Mouse (Mus musculus): Measurements from ENCODE around the gene Six2. TPM values are rescaled to one million over a fixed set of nuclear protein-coding genes. Genes with fewer than 3 reads are reported as not detected.

The Six2 gene
- polyA plus RNA-seq, 1 experiment, result not detected

GRCm38 (mm10) chr17:85704369-85705260, 16.5 kb upstream of the Six2 start:
- no peak for TF ChIP-seq CEBPB (IDR thresholded peaks at IDR 0.05; ENCODE audit: low read depth)
- TF ChIP-seq MAX (IDR thresholded peaks at IDR 0.05), result no peak
- TF ChIP-seq FOSL1 (IDR thresholded peaks at IDR 0.05; ENCODE audit: insufficient read depth, low read length, poor library complexity, severe bottlenecking), result no peak
- TF ChIP-seq MYOG (IDR thresholded peaks at IDR 0.05; ENCODE audit: control insufficient read depth, extremely low read depth, insufficient read length), result no peak
- no peak for TF ChIP-seq MYOD1 (IDR thresholded peaks at IDR 0.05; ENCODE audit: control insufficient read depth, insufficient read length, low read depth)
- Histone ChIP-seq H3K27me3 (ENCODE audit: control insufficient read depth, insufficient read depth, insufficient read length) (no peaks in the 10 kb centered on the region), H3ac (ENCODE audit: control insufficient read depth, insufficient read length, low read depth) (no peak overlapping the region), H3K36me3 (ENCODE audit: control insufficient read depth, insufficient read depth) (no peaks in the 10 kb centered on the region), H3K4me3 (ENCODE audit: insufficient read depth, poor library complexity, severe bottlenecking) (no peak overlapping the region), H3K79me2 (ENCODE audit: control insufficient read depth, insufficient read depth) (no peaks in the 10 kb centered on the region), H3K79me3 (ENCODE audit: low read depth) (no peaks in the 10 kb centered on the region)

GRCm38 (mm10) chr17:85700028-85700427, 12.0 kb upstream of the Six2 start:
- Histone ChIP-seq H3K36me3 (ENCODE audit: control insufficient read depth, insufficient read depth) (no peaks in the 10 kb centered on the region), H3K4me3 (ENCODE audit: insufficient read depth, poor library complexity, severe bottlenecking) (no peak overlapping the region), H3ac (ENCODE audit: control insufficient read depth, insufficient read length, low read depth) (no peak overlapping the region), H3K79me2 (ENCODE audit: control insufficient read depth, insufficient read depth) (no peaks in the 10 kb centered on the region), H3K79me3 (ENCODE audit: low read depth) (no peaks in the 10 kb centered on the region), H3K27me3 (ENCODE audit: control insufficient read depth, insufficient read depth, insufficient read length) (no peaks in the 10 kb centered on the region)
- TF ChIP-seq FOSL1 (IDR thresholded peaks at IDR 0.05; ENCODE audit: insufficient read depth, low read length, poor library complexity, severe bottlenecking) (no peak), CTCF (IDR thresholded peaks at IDR 0.05; ENCODE audit: control insufficient read depth, insufficient read depth, insufficient read length) (no peak), MAX (IDR thresholded peaks at IDR 0.05) (no peak), USF1 (IDR thresholded peaks at IDR 0.05; ENCODE audit: low read depth) (no peak), MYOG (IDR thresholded peaks at IDR 0.05; ENCODE audit: control insufficient read depth, extremely low read depth, insufficient read length) (no peak), CEBPB (IDR thresholded peaks at IDR 0.05; ENCODE audit: low read depth) (no peak), MYOD1 (IDR thresholded peaks at IDR 0.05; ENCODE audit: control insufficient read depth, insufficient read length, low read depth) (no peak)

- Histone ChIP-seq H3K36me3 (ENCODE audit: control insufficient read depth, insufficient read depth) (no peaks in the 10 kb centered on the region), H3K79me2 (ENCODE audit: control insufficient read depth, insufficient read depth) (no peaks in the 10 kb centered on the region), H3K27me3 (ENCODE audit: control insufficient read depth, insufficient read depth, insufficient read length) (no peaks in the 10 kb centered on the region), H3K4me3 (ENCODE audit: insufficient read depth, poor library complexity, severe bottlenecking) (no peak overlapping the region), H3ac (ENCODE audit: control insufficient read depth, insufficient read length, low read depth) (no peak overlapping the region), H3K79me3 (ENCODE audit: low read depth) (no peaks in the 10 kb centered on the region)
- TF ChIP-seq FOSL1 (IDR thresholded peaks at IDR 0.05; ENCODE audit: insufficient read depth, low read length, poor library complexity, severe bottlenecking) (no peak), USF1 (IDR thresholded peaks at IDR 0.05; ENCODE audit: low read depth) (no peak), MYOD1 (IDR thresholded peaks at IDR 0.05; ENCODE audit: control insufficient read depth, insufficient read length, low read depth) (no peak), CTCF (IDR thresholded peaks at IDR 0.05; ENCODE audit: control insufficient read depth, insufficient read depth, insufficient read length) (no peak), CEBPB (IDR thresholded peaks at IDR 0.05; ENCODE audit: low read depth) (no peak), MYOG (IDR thresholded peaks at IDR 0.05; ENCODE audit: control insufficient read depth, extremely low read depth, insufficient read length) (no peak), MAX (IDR thresholded peaks at IDR 0.05) (no peak)
These were observed 10.6 kb upstream of the Six2 start for GRCm38 (mm10) chr17:85698643-85699042.

DNA sequence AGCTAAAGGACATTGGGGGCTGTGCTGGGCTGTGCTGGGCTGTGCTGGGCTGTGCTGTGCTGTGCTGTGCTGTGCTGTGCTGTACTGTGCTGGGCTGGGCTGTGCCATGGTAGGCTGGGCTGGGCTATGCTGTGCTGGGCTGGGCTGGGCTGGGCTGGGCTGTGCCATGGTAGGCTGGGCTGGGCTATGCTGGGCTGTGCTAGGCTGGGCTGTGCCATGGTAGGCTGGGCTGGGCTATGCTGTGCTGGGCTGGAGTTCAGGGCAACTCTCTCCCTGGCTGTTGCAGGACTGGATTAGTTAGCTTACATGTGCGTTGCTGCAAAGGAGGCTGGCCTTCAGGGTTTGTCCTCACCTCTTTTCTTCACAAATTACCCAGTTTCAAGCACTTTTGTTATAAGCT, 9.9 kb upstream of the Six2 start:
- TF ChIP-seq CTCF (IDR thresholded peaks at IDR 0.05; ENCODE audit: control insufficient read depth, insufficient read depth, insufficient read length) (no peak), MYOG (IDR thresholded peaks at IDR 0.05; ENCODE audit: control insufficient read depth, extremely low read depth, insufficient read length) (no peak), FOSL1 (IDR thresholded peaks at IDR 0.05; ENCODE audit: insufficient read depth, low read length, poor library complexity, severe bottlenecking) (no peak), MAX (IDR thresholded peaks at IDR 0.05) (no peak), USF1 (IDR thresholded peaks at IDR 0.05; ENCODE audit: low read depth) (no peak), MYOD1 (IDR thresholded peaks at IDR 0.05; ENCODE audit: control insufficient read depth, insufficient read length, low read depth) (no peak), CEBPB (IDR thresholded peaks at IDR 0.05; ENCODE audit: low read depth) (no peak)
- no peaks in the 10 kb centered on the region for H3K27me3 ChIP-seq (ENCODE audit: control insufficient read depth, insufficient read depth, insufficient read length)
- H3K36me3 ChIP-seq (ENCODE audit: control insufficient read depth, insufficient read depth), result no peaks in the 10 kb centered on the region
- no peaks in the 10 kb centered on the region for H3K79me2 ChIP-seq (ENCODE audit: control insufficient read depth, insufficient read depth)
- H3K4me3 ChIP-seq (ENCODE audit: insufficient read depth, poor library complexity, severe bottlenecking), result no peak overlapping the region
- H3ac ChIP-seq (ENCODE audit: control insufficient read depth, insufficient read length, low read depth), result no peak overlapping the region
- no peaks in the 10 kb centered on the region for H3K79me3 ChIP-seq (ENCODE audit: low read depth)

- Histone ChIP-seq H3ac (ENCODE audit: control insufficient read depth, insufficient read length, low read depth) (no peak overlapping the region), H3K79me2 (ENCODE audit: control insufficient read depth, insufficient read depth) (no peaks in the 10 kb centered on the region), H3K79me3 (ENCODE audit: low read depth) (no peaks in the 10 kb centered on the region), H3K4me3 (ENCODE audit: insufficient read depth, poor library complexity, severe bottlenecking) (no peak overlapping the region), H3K36me3 (ENCODE audit: control insufficient read depth, insufficient read depth) (no peaks in the 10 kb centered on the region), H3K27me3 (ENCODE audit: control insufficient read depth, insufficient read depth, insufficient read length) (no peaks in the 10 kb centered on the region)
- TF ChIP-seq CEBPB (IDR thresholded peaks at IDR 0.05; ENCODE audit: low read depth) (no peak), USF1 (IDR thresholded peaks at IDR 0.05; ENCODE audit: low read depth) (no peak), FOSL1 (IDR thresholded peaks at IDR 0.05; ENCODE audit: insufficient read depth, low read length, poor library complexity, severe bottlenecking) (no peak), MYOD1 (IDR thresholded peaks at IDR 0.05; ENCODE audit: control insufficient read depth, insufficient read length, low read depth) (no peak), CTCF (IDR thresholded peaks at IDR 0.05; ENCODE audit: control insufficient read depth, insufficient read depth, insufficient read length) (no peak), MAX (IDR thresholded peaks at IDR 0.05) (no peak), MYOG (IDR thresholded peaks at IDR 0.05; ENCODE audit: control insufficient read depth, extremely low read depth, insufficient read length) (no peak)
These were observed 6.4 kb upstream of the Six2 start for GRCm38 (mm10) chr17:85694499-85694898.
